Mouse (Mus musculus) inflammation-experienced regulatory T-cells, adult 6 months (primary cell): ENCODE measurements around the gene Vsig10. TPM values are rescaled to one million over a fixed set of nuclear protein-coding genes. Genes with fewer than 3 reads are reported as not detected.
"Not testable (repeated sequence)": the region's sequence is repeated elsewhere in the genome, so short reads cannot be mapped to it uniquely, and the experiment has no call there.

Experiments used
- ATAC-seq: one replicate; pipeline ENCODE4 v1.8.0; 2017
- polyA plus RNA-seq, 3 experiments: library from polyadenylated mRNA; unstranded; fragments of 100-300 nt; shearing (Covaris generic); gene quantifications; one replicate each; pipeline ENCODE4 v1.2.1; 2017

Vsig10 gene
- polyA plus RNA-seq, 3 experiments from 2014 or later = 4.1 to 7.8 (median 5.7) TPM

- ATAC-seq = no peak
These were observed 37.7 kb downstream of the Vsig10 start for GRCm38 (mm10) chr5:117356365-117357128.

DNA sequence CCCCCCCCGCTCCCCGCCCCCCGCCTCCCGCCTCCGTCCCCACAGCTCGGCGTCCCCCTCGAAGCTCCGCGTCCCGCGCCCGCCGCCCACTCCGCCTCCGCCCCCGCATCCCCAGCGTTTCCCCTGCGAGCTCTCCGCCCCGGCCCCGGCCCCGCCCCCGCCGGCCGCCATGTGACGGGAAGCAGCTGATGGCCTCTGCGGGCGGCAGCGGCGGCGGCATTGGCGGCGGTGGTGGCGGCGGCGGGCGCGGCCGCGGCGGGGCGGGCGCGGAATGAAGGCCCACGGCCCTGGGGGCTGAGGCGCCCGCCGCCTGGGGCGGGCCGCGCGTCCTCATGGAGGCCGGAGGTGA, 38.2 kb downstream of the Vsig10 start, which contains the start of gene Wsb2:
TSS of gene Wsb2 (plus strand) at position 176 of the 349 bp plus-strand sequence.
- peak; percentile 44 for ATAC-seq

DNA sequence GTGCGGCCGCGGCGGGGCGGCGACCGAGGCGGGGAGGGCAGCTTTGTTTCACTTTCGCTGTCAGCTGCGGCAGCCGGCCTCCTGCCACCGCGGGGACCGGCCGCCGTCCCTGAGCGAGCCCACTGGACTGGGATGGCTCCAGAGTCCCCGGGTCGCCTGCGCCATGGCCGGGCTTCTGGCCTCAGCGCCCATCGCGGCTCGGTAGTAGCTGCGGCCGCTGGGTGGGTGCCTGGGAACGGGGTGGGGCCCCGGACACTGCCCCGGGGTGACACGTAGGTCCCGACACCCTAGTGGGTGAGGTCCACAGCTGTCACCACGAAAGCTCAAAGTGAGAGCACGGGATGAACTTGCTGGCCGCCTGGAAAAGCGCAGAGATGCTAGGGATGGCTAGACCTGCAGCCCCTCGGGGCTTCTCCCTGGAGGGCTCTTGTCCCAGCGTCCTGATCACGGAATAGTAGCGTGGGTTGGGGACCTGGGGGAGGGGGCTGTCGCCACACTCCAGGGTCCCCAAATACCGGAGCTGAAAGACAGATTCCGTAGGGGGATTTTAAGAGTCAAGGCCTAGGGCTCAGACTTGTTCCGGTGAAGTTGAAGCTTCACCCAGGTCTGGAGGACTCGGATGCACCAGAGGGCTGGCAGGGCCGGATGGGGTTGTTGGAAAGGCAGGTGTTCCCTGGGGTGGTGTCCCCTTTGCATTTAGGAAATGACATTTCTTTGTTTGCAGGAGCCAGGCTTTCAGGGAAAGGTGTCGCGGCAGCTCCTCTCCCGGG, 38.8 kb downstream of the Vsig10 start:
- ATAC-seq = peak; percentile 71

DNA sequence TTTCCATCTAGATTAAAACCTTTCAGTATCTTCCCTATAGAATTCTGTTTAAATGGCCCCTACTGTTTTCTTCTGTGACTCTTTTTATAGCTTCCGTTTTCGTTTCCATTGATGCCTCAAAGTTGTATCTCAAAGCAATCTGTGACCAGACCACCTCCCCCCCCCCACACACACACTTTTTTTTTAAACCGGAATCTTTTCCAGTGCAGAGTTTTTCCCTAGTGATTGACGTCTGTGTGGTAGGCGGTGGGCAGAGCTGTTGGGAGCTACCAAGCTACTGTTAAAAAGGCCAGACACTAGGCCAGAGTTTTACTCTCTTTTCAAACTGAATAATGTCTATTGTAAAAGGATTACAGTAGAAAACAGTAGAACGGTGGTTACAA, 39.4 kb downstream of the Vsig10 start:
- peak; percentile 12 for ATAC-seq

GRCm38 (mm10) chr5:117358725-117359124, 39.8 kb downstream of the Vsig10 start:
- no peak for ATAC-seq

- no peak for ATAC-seq
These were observed 40.8 kb downstream of the Vsig10 start for GRCm38 (mm10) chr5:117359497-117360227.

DNA sequence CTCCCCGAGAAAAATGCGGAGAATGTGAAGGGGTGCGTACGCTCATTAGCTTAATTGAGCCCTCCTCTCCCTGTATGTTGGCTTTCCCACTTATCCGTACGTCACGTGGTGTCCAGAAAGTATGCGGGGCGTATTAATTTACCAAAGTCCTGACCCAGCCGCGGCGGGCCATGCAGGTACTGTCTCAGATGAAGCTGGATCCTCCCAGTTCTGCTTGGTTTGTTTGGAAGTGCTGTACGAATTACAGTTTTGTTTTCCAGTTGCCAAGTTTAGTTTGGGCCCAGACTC, 41.3 kb downstream of the Vsig10 start:
- ATAC-seq = no peak

GRCm38 (mm10) chr5:117360631-117361541, 42.0 kb downstream of the Vsig10 start:
- no peak for ATAC-seq

- ATAC-seq = no peak
These were observed 42.7 kb downstream of the Vsig10 start for GRCm38 (mm10) chr5:117361590-117361989.

GRCm38 (mm10) chr5:117363066-117363782, 44.3 kb downstream of the Vsig10 start:
- no peak for ATAC-seq

GRCm38 (mm10) chr5:117364821-117365220, 45.9 kb downstream of the Vsig10 start:
- no peak for ATAC-seq

DNA sequence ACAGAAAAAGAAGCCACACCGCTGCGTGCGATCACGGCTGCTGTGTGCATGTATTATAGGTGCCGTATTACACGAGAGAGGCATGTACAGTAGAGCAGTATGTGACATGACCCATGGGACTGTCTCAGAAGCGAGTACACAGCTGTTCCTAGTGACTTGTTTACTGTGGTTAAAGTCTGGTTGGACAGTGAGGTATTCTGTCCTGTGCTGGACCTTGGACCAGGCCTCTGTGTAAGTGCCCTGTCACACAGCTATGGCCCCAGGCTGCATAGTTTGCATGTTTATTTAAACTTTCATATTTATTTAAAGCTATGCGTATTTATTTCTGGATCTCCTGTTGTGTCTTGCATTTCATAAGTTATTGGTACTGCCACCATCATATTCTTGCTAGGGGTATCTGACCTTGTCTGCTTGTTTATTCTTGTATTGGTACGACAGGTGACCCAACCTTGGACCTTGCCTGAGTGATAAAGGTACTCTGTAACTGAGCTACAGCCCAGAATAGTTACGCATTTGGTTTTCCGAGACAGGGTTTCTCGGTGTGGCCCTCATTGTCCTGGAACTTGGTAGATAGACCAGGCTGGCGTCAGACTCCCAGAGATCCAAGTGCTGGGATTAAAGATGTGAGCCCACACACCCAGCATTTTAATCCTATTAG, 47.1 kb downstream of the Vsig10 start:
- no peak for ATAC-seq

DNA sequence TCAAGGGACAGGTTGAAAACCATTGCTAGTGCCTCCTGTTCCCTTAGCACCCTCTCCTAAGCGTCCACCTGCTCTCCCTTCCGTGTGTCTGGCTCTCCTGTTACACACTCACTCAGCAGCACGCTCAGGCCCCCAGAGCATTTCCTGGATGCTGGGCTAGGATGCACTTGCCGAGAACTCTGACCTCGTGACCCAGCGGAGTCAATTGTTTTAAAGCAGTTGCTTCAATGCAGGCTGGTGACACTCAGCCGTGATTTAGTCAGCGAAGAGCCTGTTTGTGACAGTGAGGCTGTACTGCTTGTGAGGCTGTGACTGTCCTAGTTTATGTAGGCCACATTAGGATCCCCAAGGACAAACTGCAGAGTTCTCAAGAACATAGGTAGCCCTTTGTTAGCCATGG, 48.3 kb downstream of the Vsig10 start:
- no peak for ATAC-seq

GRCm38 (mm10) chr5:117370592-117370991, 51.7 kb downstream of the Vsig10 start:
- ATAC-seq = no peak

DNA sequence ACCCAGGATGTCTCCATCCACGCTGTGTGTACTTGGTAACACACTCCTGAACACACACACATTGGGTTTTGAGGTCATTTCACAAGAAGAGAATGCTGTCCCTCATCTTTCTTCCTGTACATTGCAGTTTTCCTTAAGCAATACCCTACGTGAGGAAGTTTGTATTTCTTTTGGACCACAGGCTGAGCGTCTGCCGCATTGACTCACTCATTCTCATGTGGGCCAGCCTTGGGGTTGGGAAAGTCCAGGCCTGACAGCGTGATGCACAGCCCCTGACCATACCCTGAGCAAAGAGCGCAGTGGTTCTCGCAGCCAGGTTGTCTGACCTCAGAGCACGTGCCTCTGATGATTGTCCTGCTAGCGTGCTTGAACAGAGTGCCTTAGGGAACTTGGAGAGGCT, 54.5 kb downstream of the Vsig10 start:
- no peak for ATAC-seq

DNA sequence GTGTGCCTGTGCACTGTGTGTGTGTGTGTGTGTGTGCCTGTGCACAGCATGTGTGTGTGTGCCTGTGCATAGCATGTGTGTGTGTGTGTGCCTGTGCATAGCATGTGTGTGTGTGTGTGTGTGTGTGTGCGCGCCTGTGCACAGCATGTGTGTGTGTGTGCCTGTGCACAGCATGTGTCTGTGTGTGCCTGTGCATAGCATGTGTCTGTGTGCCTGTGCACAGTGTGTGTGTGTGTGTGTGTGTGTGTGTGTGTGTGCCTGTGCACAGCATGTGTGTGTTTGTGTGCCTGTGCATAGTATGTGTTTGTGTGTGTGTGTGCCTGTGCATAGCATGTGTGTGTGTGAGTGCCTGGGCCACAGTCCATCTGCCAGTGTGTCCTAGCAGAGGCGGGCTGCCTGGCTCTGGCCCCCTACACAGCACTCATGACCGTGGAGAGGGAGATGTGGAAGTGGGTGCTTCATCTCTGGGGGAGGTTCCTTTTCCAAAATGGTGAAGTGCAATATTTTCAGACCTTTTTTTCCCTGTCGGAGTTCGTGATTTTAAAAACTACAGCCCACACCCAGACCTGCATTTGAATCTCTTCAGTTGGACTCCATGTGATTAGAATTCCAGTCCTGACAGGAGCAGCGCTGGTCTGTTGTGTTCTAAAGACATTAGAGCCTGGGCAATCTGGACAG, 55.6 kb downstream of the Vsig10 start:
- ATAC-seq = no peak

GRCm38 (mm10) chr5:117376331-117376761, 57.5 kb downstream of the Vsig10 start:
- ATAC-seq = no peak

GRCm38 (mm10) chr5:117377731-117378130, 58.8 kb downstream of the Vsig10 start:
- not testable (repeated sequence) for ATAC-seq

DNA sequence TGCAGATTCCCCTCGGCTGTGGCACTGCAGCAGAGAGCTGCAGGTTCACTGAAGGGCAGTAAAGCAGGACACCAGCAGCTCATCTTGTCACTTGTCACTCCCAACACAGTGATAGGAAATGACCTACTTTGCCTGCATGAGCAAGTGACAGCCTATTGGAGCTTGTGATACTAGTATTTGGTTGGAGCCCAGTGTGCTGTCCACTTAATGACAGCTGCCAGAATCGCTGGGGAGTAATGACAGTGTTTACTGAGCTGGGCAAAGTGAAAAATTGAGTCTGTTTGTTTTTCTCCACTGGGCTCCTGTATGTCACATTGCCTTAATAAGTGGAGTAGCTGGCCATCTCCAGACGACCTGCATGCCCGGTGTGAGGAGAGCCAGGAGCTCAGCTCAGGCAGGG, 61.3 kb downstream of the Vsig10 start:
- no peak for ATAC-seq

- ATAC-seq = no peak
These were observed 62.9 kb downstream of the Vsig10 start for GRCm38 (mm10) chr5:117381785-117382184.

DNA sequence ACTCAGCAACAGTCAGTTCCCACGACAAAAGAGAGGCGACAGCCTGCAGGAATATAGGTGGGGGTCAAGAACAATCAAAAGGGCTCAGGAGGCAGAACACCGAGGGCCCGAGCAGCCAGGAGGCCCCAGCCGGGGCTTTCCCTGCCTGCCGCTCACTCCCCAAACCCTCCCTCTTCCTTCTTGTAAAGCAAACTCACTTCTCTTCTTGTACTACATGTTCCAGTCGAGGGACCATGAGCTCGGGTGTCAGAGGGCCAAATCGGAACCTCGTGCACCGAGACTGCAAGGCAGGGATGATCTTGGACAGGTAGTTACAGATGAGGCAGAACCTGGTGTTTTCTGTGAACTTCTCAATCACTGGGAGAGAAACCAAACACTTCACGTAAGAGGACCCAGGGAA, 64.3 kb downstream of the Vsig10 start:
- no peak for ATAC-seq
